Mouse (Mus musculus) neural tube, embryonic 14.5 days (tissue): Measurements from ENCODE around the gene Sass6. TPM values are rescaled to one million over a fixed set of nuclear protein-coding genes. Genes with fewer than 3 reads are reported as not detected.

ENCODE experiments used
- ATAC-seq: fragments of 200-750 bp; cut with Nextera tagmentation; 2 replicates; pipeline ENCODE4 v1.8.0; 2017; ENCODE audit warnings: low read depth, mild to moderate bottlenecking, moderate TSS enrichment, moderate library complexity
- H3K27ac ChIP-seq: fragments of 300-500 bp; sonication (generic); 2 replicates; pipeline ENCODE4 v1.5.1; 2014; ENCODE audit warnings: low read depth, mild to moderate bottlenecking, control low read depth, low read length, moderate library complexity, mixed read lengths
- H3K27me3 ChIP-seq: fragments of 300-500 bp; sonication (generic); 2 replicates; pipeline ENCODE4 v1.6.1; 2014; ENCODE audit warnings: low read length; ENCODE audit not compliant: control insufficient read depth, insufficient read depth
- H3K36me3 ChIP-seq: fragments of 300-500 bp; sonication (generic); 2 replicates; pipeline ENCODE4 v1.6.1; 2014; ENCODE audit warnings: low read length, mixed read lengths; ENCODE audit not compliant: control insufficient read depth, insufficient read depth
- H3K4me1 ChIP-seq: fragments of 300-500 bp; sonication (generic); 2 replicates; pipeline ENCODE4 v1.6.1; 2014; ENCODE audit warnings: low read length; ENCODE audit not compliant: control insufficient read depth, insufficient read depth
- H3K4me2 ChIP-seq: fragments of 300-500 bp; sonication (generic); 2 replicates; pipeline ENCODE4 v1.6.1; 2014; ENCODE audit warnings: mild to moderate bottlenecking, low read depth, low read length, control low read depth
- H3K4me3 ChIP-seq: fragments of 300-500 bp; sonication (generic); 2 replicates; pipeline ENCODE4 v1.5.1; 2014; ENCODE audit warnings: low read depth, low read length, control low read depth, mixed read lengths
- H3K9ac ChIP-seq: fragments of 300-500 bp; sonication (generic); replicated peaks from 2 replicates; pipeline ENCODE4 v1.6.1; 2014; ENCODE audit warnings: low read depth, mild to moderate bottlenecking, control low read depth, low read length, mixed read lengths
- H3K9me3 ChIP-seq: fragments of 300-500 bp; sonication (generic); 2 replicates; pipeline ENCODE4 v1.6.1; 2016; ENCODE audit warnings: low read length; ENCODE audit not compliant: control insufficient read depth
- WGBS: fragments of 180-500 bp; shearing (Covaris S2); extraction: QIAGEN DNeasy Blood & Tissue Kit; methylation state at CpG from one replicate; pipeline ENCODE4 v1.1.7; 2014; 5-methylcytosine and 5-hydroxymethylcytosine counted together
- polyA plus RNA-seq: library from polyadenylated mRNA; unstranded; fragments of >200 nt; fragmentation: Nextera tagmentation; extraction: Ambion mirVana; gene quantifications from 2 replicates; pipeline ENCODE4 v1.2.1, GENCODE M21; 2014

Gene Sass6
- polyA plus RNA-seq, 1 experiment from 2014 or later: 16.2 TPM

DNA sequence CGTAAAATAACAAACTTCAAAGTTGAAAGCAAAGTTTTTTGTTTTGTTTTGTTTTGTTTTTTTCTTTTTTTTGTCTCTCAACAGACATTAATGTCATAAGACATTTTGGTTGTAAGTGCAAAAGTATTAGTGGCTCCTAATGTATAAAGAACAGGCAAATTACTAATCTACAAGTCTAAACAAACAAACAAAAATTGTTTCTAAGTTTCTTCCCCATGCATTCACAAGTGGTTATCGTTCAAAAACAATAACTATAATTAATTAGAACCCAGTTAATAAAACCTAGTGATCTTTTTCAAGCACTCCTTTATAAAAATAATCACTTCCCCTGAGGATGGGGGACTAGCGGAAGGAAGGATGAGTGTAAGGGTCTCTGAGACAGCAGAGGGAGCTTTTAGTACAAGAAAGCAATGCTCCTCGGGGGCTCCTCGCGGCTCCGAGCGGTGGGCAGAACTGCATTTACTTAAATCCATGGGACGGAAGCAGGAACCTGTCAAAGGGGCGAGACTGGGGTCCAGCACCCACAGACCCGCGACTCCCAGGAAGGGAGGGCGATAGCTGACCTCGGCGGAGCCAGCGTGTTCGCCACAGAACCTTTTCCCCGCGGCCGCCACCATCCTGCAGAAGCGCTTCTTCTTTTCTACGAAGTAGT is 580 bp upstream of the Sass6 start:
- Histone ChIP-seq H3K9me3 (no peaks in the 10 kb centered on the region), H3K36me3 (peaks cover 22% of the 10 kb centered on the region), H3K9ac (peak overlapping the region; percentile 37), H3K27ac (peak overlapping the region; percentile 68), H3K4me2 (peak overlapping the region; percentile 43), H3K4me1 (0 out of 2 replicates have a peak, but pooled peaks cover 2% of the 10 kb centered on the region), H3K27me3 (no peaks in the 10 kb centered on the region), H3K4me3 (peak overlapping the region; percentile 82)
- peak; percentile 85 for ATAC-seq
- 2% methylated on average over 22 of the region's 22 CpGs for WGBS

DNA sequence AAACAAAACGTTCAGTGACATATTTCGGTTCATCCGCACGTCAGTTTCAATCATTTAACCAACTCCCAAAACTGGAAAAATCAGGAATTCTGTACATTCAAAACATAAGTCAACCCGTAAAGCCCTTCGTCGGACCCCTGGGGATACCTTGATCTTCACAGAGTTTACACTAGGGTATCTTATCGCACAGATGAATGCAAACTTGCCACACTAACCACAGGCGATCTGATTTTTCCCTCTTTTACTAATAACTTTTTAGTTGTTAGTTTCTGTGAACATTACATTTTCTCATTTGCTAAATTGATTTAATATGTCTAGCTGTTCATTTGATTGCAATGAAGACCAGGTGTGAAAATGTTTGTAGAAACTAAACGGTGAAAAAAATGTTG is 815 bp downstream of the Sass6 start:
- Histone ChIP-seq H3K9me3 (no peaks in the 10 kb centered on the region), H3K27me3 (no peaks in the 10 kb centered on the region), H3K9ac (peak overlapping the region; percentile 37), H3K27ac (no peak overlapping the region), H3K36me3 (peaks cover 10% of the 10 kb centered on the region; the same call in 1 of the 2 replicates), H3K4me2 (peak overlapping the region; percentile 87), H3K4me3 (peak overlapping the region; percentile 82), H3K4me1 (0 out of 2 replicates have a peak, but pooled peaks cover 2% of the 10 kb centered on the region)
- 11% methylated on average over 10 of the region's 10 CpGs for WGBS
- ATAC-seq: no peak

- 90% methylated on average over 2 of the region's 2 CpGs for WGBS
- no peaks in the 10 kb centered on the region for H3K9me3 ChIP-seq
- ATAC-seq: no peak
- no peaks in the 10 kb centered on the region for H3K4me1 ChIP-seq
- H3K9ac ChIP-seq: no peak overlapping the region
- no peak overlapping the region for H3K4me3 ChIP-seq
- H3K27ac ChIP-seq: no peak overlapping the region
- no peaks in the 10 kb centered on the region for H3K36me3 ChIP-seq
- no peaks in the 10 kb centered on the region for H3K27me3 ChIP-seq
- no peak overlapping the region for H3K4me2 ChIP-seq
These were observed 4.9 kb downstream of the Sass6 start for GRCm38 (mm10) chr3:116599705-116600104.

DNA sequence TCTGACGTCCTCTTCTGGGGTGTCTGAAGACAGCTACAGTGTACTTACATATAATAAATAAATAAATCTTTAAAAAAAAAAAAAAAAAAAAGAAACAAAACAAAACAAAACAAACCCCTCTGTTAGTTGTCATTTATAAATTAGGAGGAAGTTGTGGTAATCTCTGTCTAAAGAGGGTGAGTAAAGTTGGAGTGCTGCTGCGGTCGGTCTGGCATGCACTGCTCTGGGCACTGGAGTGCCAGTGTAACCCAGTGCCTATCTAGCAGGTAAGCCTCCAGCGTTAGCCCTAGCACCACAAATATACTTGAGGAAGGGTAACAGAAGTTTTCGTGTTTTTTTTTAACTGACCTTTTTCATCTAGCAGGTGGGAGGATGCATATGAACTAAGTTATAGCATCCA is 6.2 kb downstream of the Sass6 start:
- ATAC-seq: no peak
- Histone ChIP-seq H3K4me1 (no peaks in the 10 kb centered on the region), H3K4me3 (no peak overlapping the region), H3K9me3 (no peaks in the 10 kb centered on the region), H3K9ac (no peak overlapping the region), H3K36me3 (no peaks in the 10 kb centered on the region), H3K4me2 (no peak overlapping the region), H3K27ac (no peak overlapping the region), H3K27me3 (no peaks in the 10 kb centered on the region)
- 91% methylated on average over 5 of the region's 5 CpGs for WGBS

- Histone ChIP-seq H3K27ac (no peak overlapping the region), H3K4me3 (no peak overlapping the region), H3K27me3 (no peaks in the 10 kb centered on the region), H3K4me1 (no peaks in the 10 kb centered on the region), H3K9ac (no peak overlapping the region), H3K9me3 (no peaks in the 10 kb centered on the region), H3K4me2 (no peak overlapping the region), H3K36me3 (no peaks in the 10 kb centered on the region)
- 91% methylated on average over 5 of the region's 5 CpGs for WGBS
- ATAC-seq: no peak
These were observed 7.0 kb downstream of the Sass6 start for GRCm38 (mm10) chr3:116601781-116602180.

- no peaks in the 10 kb centered on the region for H3K9me3 ChIP-seq
- H3K4me3 ChIP-seq: no peak overlapping the region
- 77% methylated on average over 9 of the region's 9 CpGs for WGBS
- H3K27me3 ChIP-seq: no peaks in the 10 kb centered on the region
- H3K9ac ChIP-seq: no peak overlapping the region
- H3K4me2 ChIP-seq: no peak overlapping the region
- no peak for ATAC-seq
- no peak overlapping the region for H3K27ac ChIP-seq
- H3K36me3 ChIP-seq: 0 out of 2 replicates have a peak, but pooled peaks cover 4% of the 10 kb centered on the region
- H3K4me1 ChIP-seq: no peaks in the 10 kb centered on the region
These were observed 9.8 kb downstream of the Sass6 start for GRCm38 (mm10) chr3:116604570-116604969.

- H3K4me3 ChIP-seq: no peak within 1 kb of the TSS
- H3K4me1 ChIP-seq: no peaks in the 10 kb centered on the region
- no peak within 1 kb of the TSS for H3K4me2 ChIP-seq
- no peak within 1 kb of the TSS for H3K9ac ChIP-seq
- H3K36me3 ChIP-seq: peaks cover 7% of the 10 kb centered on the region
- no peaks in the 10 kb centered on the region for H3K9me3 ChIP-seq
- ATAC-seq: no peak
- no peaks in the 10 kb centered on the region for H3K27me3 ChIP-seq
- no peak within 1 kb of the TSS for H3K27ac ChIP-seq
- WGBS: 82% methylated on average over 10 of the region's 10 CpGs
These were observed 19.6 kb downstream of the Sass6 start, which contains the start of gene Trmt13 for GRCm38 (mm10) chr3:116614295-116614892. Gene Trmt13 (minus strand): TSS chr3:116614587.

DNA sequence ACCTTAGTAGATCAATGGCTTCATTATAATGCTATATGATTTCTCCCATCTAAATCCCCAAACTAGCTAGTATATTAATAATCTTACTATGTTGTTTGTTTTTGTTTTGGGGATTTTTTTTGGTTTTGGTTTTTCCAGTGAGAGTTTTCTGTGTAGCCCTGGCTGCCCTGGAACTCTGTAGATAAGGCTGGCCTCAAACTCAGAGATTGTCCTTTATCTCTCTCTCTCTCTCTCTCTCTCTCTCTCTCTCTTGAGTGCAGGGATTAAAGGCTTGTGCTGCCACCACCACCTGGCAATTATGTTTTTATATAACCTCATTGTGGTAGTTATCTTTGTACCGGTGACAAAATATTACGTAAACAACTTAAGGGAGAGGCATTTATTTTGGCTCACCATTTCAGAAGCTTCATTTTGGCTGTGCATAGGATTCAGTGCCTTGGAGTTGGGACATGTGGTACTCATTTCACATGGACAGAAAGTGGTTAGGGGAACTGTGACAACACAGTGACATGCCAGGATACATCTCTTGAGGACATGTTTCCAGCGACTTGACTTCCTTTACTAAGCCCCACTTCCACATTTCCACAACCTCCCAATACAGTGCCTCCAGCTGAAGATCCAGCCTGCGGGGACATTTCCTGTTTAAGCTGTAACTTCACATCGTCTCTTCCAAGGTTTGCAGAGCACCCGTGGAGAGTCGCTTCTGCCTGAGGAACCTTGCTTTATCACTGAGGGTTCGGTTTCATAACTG is 20.7 kb downstream of the Sass6 start:
- no peak overlapping the region for H3K9ac ChIP-seq
- no peak overlapping the region for H3K4me2 ChIP-seq
- no peaks in the 10 kb centered on the region for H3K27me3 ChIP-seq
- ATAC-seq: no peak
- 89% methylated on average over 8 of the region's 8 CpGs for WGBS
- H3K9me3 ChIP-seq: no peaks in the 10 kb centered on the region
- H3K4me3 ChIP-seq: no peak overlapping the region
- H3K36me3 ChIP-seq: peaks cover 10% of the 10 kb centered on the region
- no peak overlapping the region for H3K27ac ChIP-seq
- no peaks in the 10 kb centered on the region for H3K4me1 ChIP-seq

GRCm38 (mm10) chr3:116618855-116619254 is 24.1 kb downstream of the Sass6 start:
- Histone ChIP-seq H3K4me1 (no peaks in the 10 kb centered on the region), H3K36me3 (peaks cover 13% of the 10 kb centered on the region), H3K9me3 (no peaks in the 10 kb centered on the region), H3K27me3 (no peaks in the 10 kb centered on the region), H3K27ac (no peak overlapping the region), H3K4me3 (no peak overlapping the region), H3K4me2 (no peak overlapping the region), H3K9ac (no peak overlapping the region)
- WGBS: 85% methylated on average over 6 of the region's 6 CpGs
- no peak for ATAC-seq
